Mouse (Mus musculus) MEL (cell line): ENCODE results near the gene Spag16.

Experiments
- CTCF ChIP-seq, 3 experiments: IDR thresholded peaks in 2 of 3; conservative IDR thresholded peaks in 1 of 3; 2 replicates each; pipeline ENCODE4 v1.5.1; 2011 to 2012; ENCODE audit warnings: low read length in 3 of 3, low read depth in 2 of 3, mild to moderate bottlenecking in 2 of 3, improper control_type of control experiment in 1 of 3, inconsistent platforms in 1 of 3, mixed read lengths in 1 of 3, moderate library complexity in 1 of 3; ENCODE audit not compliant: control insufficient read depth in 1 of 3, insufficient read depth in 1 of 3, poor library complexity in 1 of 3, severe bottlenecking in 1 of 3
- EP300 ChIP-seq, 2 experiments: IDR thresholded peaks; 2 replicates each; pipeline ENCODE4 v1.6.1; 2011; ENCODE audit warnings: improper control_type of control experiment in 2 of 2, low read length in 2 of 2, low read depth in 1 of 2, mild to moderate bottlenecking in 1 of 2
- MYC ChIP-seq: IDR thresholded peaks from 2 replicates; pipeline ENCODE4 v1.6.1; 2011; ENCODE audit warnings: low read depth, mild to moderate bottlenecking, low read length, improper control_type of control experiment, moderate library complexity
- NELFE ChIP-seq: IDR thresholded peaks from 2 replicates; pipeline ENCODE4 v1.6.1; 2011; ENCODE audit warnings: low read depth, low read length, improper control_type of control experiment
- POLR2A ChIP-seq, 2 experiments: IDR thresholded peaks; 2 replicates each; pipeline ENCODE4 v1.6.1; 2011 to 2012; ENCODE audit warnings: low read length in 2 of 2, mild to moderate bottlenecking in 2 of 2, control low read depth in 1 of 2, improper control_type of control experiment in 1 of 2, low read depth in 1 of 2, moderate library complexity in 1 of 2; ENCODE audit not compliant: control insufficient read depth in 1 of 2, insufficient read depth in 1 of 2, poor library complexity in 1 of 2
- POLR2AphosphoS2 ChIP-seq: IDR thresholded peaks from 2 replicates; pipeline ENCODE4 v1.6.1; 2011; ENCODE audit warnings: low read length, improper control_type of control experiment
- RCOR1 ChIP-seq: IDR thresholded peaks from 2 replicates; pipeline ENCODE4 v1.6.1; 2012; ENCODE audit warnings: low read depth, mild to moderate bottlenecking, inconsistent platforms, low read length, improper control_type of control experiment
- TAL1 ChIP-seq: IDR thresholded peaks from 2 replicates; pipeline ENCODE4 v1.6.1; 2012; ENCODE audit warnings: mild to moderate bottlenecking, inconsistent platforms, low read length, moderate library complexity, mixed read lengths
- TCF12 ChIP-seq: IDR thresholded peaks from 2 replicates; pipeline ENCODE4 v1.6.1; 2014; ENCODE audit warnings: low read depth, mild to moderate bottlenecking, inconsistent platforms, low read length, improper control_type of control experiment, moderate library complexity
- USF1 ChIP-seq: IDR thresholded peaks from 2 replicates; pipeline ENCODE4 v1.6.1; 2014; ENCODE audit warnings: low read depth, mild to moderate bottlenecking, inconsistent platforms, low read length, improper control_type of control experiment, moderate library complexity

GRCm38 (mm10) chr1:69956606-69957005 lies 129.8 kb downstream of the Spag16 start:
- TF ChIP-seq USF1: no peak
- TF ChIP-seq TCF12: no peak
- TF ChIP-seq POLR2A (IDR thresholded peaks at IDR 0.05; ENCODE audit: control insufficient read depth in 1 of 2, insufficient read depth in 1 of 2, low read depth in 1 of 2, low read length in 2 of 2, poor library complexity in 1 of 2): no peak
- no peak for TF ChIP-seq CTCF (IDR thresholded peaks at IDR 0.05 in 2 of 3, conservative IDR thresholded peaks at IDR 0.05 in 1 of 3; ENCODE audit: control insufficient read depth in 1 of 3, insufficient read depth in 1 of 3, low read depth in 2 of 3, low read length in 3 of 3, poor library complexity in 1 of 3, severe bottlenecking in 1 of 3)
- TF ChIP-seq RCOR1: no peak
- no peak for TF ChIP-seq POLR2AphosphoS2
- TF ChIP-seq MYC: no peak
- no peak for TF ChIP-seq EP300 (IDR thresholded peaks at IDR 0.05; ENCODE audit: low read depth in 1 of 2, low read length in 2 of 2)
- no peak for TF ChIP-seq NELFE
- no peak for TF ChIP-seq TAL1
